Comparison of ENCODE assay signal across 7 mouse cellular contexts in the genomic region with DNA sequence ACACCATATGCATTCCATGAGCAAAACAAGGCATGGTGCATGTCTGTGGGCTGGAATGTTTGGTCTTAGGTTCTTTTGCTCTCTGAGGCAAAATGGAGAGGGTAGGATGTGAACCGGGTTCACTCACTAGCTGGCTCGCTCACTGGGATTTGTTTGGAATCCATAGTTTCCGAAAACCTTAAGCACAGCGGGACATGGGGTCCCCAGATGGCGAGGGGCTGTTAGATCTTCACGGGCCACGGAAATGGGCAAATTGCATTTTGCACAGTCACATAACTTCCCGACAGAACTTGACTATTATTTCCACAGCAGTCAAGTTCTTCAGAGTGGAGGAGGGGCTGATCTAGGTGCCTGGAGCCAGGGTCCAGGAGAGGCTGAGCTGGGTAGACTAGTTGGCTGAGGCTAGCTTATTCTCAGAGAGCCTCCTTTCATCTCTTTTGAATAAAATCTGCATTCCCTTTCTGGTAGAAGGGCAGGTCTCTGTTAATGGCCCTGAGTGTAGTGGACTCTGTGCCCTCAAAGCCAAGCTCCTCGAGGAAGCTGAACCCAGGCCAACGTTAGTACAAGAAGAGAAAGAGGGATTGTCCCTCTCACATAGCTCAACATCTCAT.
DNase-seq lines count a peak whose midpoint lies in the region; ATAC-seq and TF ChIP-seq lines count a peak whose summit lies in the region.

No protein-coding gene starts in this region.

- 0 out of 2 replicates have a peak, but pooled peaks have one; percentile 8 for ATAC-seq in lung, embryonic 15.5 days (ENCODE audit: borderline replicate concordance, extremely low read depth, low FRiP score, low TSS enrichment)
- peak; percentile 16; the same call in 1 of the 2 replicates for ATAC-seq in limb, embryonic 15.5 days (ENCODE audit: insufficient number of reproducible peaks, low FRiP score, low TSS enrichment, low read depth)
- ATAC-seq in stomach, embryonic 16.5 days (ENCODE audit: insufficient read depth, low FRiP score) = peak; percentile 22; the same call in 1 of the 2 replicates

- DNase-seq in lung, adult 2 months = no peak
- DNase-seq in forelimb bud, embryonic 11.5 days (ENCODE audit: low read depth, low spot score) = peak; percentile 66
- DNase-seq in cerebellum, postnatal 4 days (ENCODE audit: low spot score in 2 of 2) = no peak
- DNase-seq in thymus, postnatal 0 days (ENCODE audit: low spot score) = no peak

- 61% methylated on average over 10 of the region's 10 CpGs for WGBS in lung, embryonic 15.5 days
- 67% methylated on average over 10 of the region's 10 CpGs for WGBS in lung, adult 2 months
- WGBS in limb, embryonic 15.5 days = 23% methylated on average over 10 of the region's 10 CpGs
- WGBS in stomach, embryonic 16.5 days = 47% methylated on average over 10 of the region's 10 CpGs

- H3K9me3 ChIP-seq in lung, embryonic 15.5 days = no peaks in the 10 kb centered on the region
- H3K9me3 ChIP-seq in limb, embryonic 15.5 days = no peaks in the 10 kb centered on the region
- H3K9me3 ChIP-seq in stomach, embryonic 16.5 days (replicated peaks; ENCODE audit: control insufficient read depth, low read length) = no peaks in the 10 kb centered on the region

- peaks cover 38% of the 10 kb centered on the region for H3K4me1 ChIP-seq in lung, embryonic 15.5 days
- peaks cover 19% of the 10 kb centered on the region for H3K4me1 ChIP-seq in lung, adult 2 months (ENCODE audit: control insufficient read depth, insufficient read depth, low read length)
- H3K4me1 ChIP-seq in limb, embryonic 15.5 days = peaks cover 56% of the 10 kb centered on the region
- H3K4me1 ChIP-seq in stomach, embryonic 16.5 days (ENCODE audit: control insufficient read depth, insufficient read depth, low read length) = peaks cover 32% of the 10 kb centered on the region

- no peak overlapping the region for H3K9ac ChIP-seq in lung, embryonic 15.5 days
- no peak overlapping the region for H3K9ac ChIP-seq in limb, embryonic 15.5 days
- no peak overlapping the region for H3K9ac ChIP-seq in stomach, embryonic 16.5 days (ENCODE audit: low read length)

- peak overlapping the region; percentile 63 for H3K27ac ChIP-seq in lung, embryonic 15.5 days
- peak overlapping the region; percentile 89 for H3K27ac ChIP-seq in limb, embryonic 15.5 days
- H3K27ac ChIP-seq in stomach, embryonic 16.5 days (ENCODE audit: low read length) = peak overlapping the region; percentile 89

- TF ChIP-seq POLR2A in lung, adult 2 months (IDR thresholded peaks at IDR 0.05; ENCODE audit: borderline replicate concordance, extremely low read depth, low read depth, low read length) = no peak

- H3K4me2 ChIP-seq in lung, embryonic 15.5 days = no peak overlapping the region
- peak overlapping the region; percentile 12; the same call in 1 of the 2 replicates for H3K4me2 ChIP-seq in limb, embryonic 15.5 days
- no peak overlapping the region; the same call in 1 of the 2 replicates for H3K4me2 ChIP-seq in stomach, embryonic 16.5 days (ENCODE audit: low read depth, low read length)

- no peaks in the 10 kb centered on the region for H3K36me3 ChIP-seq in lung, embryonic 15.5 days
- H3K36me3 ChIP-seq in limb, embryonic 15.5 days = no peaks in the 10 kb centered on the region
- H3K36me3 ChIP-seq in stomach, embryonic 16.5 days (ENCODE audit: control insufficient read depth, insufficient read depth, low read length) = no peaks in the 10 kb centered on the region

- TF ChIP-seq CTCF in lung, adult 2 months (IDR thresholded peaks at IDR 0.05; ENCODE audit: insufficient read depth, low read length) = no peak

- H3K4me3 ChIP-seq in lung, embryonic 15.5 days = no peak overlapping the region
- H3K4me3 ChIP-seq in lung, adult 2 months (replicated peaks; ENCODE audit: extremely low read depth, low read depth, low read length) = no peak overlapping the region
- H3K4me3 ChIP-seq in limb, embryonic 15.5 days = no peak overlapping the region
- H3K4me3 ChIP-seq in stomach, embryonic 16.5 days (replicated peaks; ENCODE audit: low read length) = no peak overlapping the region

- H3K27me3 ChIP-seq in lung, embryonic 15.5 days = no peaks in the 10 kb centered on the region
- no peaks in the 10 kb centered on the region for H3K27me3 ChIP-seq in limb, embryonic 15.5 days
- H3K27me3 ChIP-seq in stomach, embryonic 16.5 days (ENCODE audit: control insufficient read depth, insufficient read depth, low read length) = no peaks in the 10 kb centered on the region
